Mouse (Mus musculus): ENCODE measurements around the gene Slco4c1. TPM values are rescaled to one million over a fixed set of nuclear protein-coding genes. Genes with fewer than 3 reads are reported as not detected.

The Slco4c1 gene
- total RNA-seq, 4 experiments from 2014 or later = 1.7 to 2.3 (median 2.0) TPM

DNA sequence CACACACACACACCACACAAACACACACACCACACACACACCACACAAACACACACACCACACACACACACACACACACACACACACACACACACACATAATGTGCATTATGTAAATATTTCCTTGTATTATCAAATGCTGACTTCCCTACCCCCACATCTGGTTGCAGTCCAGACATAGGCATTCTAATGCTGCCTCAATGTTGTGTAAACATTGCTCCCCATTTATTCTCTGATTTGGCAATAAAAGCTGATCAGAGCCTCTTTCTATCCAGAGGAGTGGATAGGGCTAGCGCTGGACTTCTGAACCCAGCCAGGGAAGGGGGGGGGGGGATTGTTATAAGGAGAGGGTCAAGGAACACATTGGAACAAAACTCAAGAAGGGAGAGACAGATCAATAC lies 101.7 kb downstream of the Slco4c1 start:
- no peak for DNase-seq (ENCODE audit: low spot score in 2 of 2)

DNA sequence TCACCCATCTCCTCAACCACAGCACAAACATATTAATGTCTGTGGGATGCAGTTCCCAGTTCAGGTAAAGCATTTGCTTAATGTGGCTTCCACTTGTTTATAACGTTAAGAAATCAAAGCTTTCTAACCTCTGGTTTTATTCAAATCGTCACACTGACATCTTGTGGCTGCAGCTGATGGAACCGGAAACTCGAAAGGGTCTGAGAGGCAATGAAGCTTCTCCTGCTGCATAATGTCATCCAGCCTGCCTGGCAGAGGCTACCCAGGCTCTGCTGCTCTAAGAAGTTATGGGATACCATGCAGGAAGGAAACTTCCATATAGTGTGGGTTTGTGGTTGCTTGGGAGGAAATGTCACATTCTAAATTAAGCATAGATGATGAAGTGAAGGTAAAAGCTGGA lies 103.7 kb downstream of the Slco4c1 start:
- DNase-seq (ENCODE audit: low spot score in 2 of 2) = peak; percentile 14 to 43

DNA sequence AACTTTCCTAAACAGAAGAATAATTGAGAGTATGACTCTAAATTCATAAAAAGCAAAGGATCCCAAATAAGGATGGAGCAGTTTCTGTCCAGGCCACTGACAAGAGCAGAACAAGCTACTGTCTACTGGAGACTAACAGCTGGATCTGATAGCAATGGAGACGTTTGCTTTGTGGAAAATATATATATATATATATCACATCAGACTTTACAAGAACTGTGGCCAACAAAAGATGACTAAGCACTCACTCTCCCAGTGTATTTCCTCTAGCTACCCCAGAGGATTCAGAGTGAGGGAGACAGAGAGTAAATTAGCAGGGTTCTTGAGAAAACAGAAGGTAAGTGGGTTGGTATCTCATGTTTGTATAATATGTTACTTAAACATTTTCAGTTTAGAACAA lies 105.4 kb downstream of the Slco4c1 start:
- no peak for DNase-seq (ENCODE audit: low spot score in 2 of 2)
